Mouse (Mus musculus): Measurements from ENCODE around the gene Card9.

DNA sequence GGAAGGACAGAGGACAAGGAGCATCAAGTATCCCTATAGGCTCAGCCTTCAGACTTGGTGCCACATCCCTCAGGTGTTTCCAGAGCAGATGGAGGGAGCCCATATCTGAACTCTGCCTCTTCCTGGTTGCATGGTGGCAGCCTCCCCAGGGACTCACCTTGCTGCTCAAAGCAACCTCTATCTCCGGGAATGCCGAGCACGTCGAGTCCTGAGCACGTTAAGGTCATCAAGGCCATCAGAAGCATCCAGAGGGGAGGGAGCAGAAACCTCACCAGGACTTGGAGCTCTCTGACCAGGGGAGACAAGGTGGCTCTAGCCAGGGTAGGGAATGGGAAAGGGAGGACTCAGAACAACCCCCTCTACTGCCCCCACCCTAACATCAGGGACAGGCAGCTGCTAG lies 2.8 kb upstream of the Card9 start:
- TF ChIP-seq EP300 (IDR thresholded peaks at IDR 0.05) (no peak), CTCF (IDR thresholded peaks at IDR 0.05) (no peak)

All from lung, postnatal 0 days (tissue).